Mouse (Mus musculus): Measurements from ENCODE around the gene Bcl6b. TPM values are rescaled to one million over a fixed set of nuclear protein-coding genes. Genes with fewer than 3 reads are reported as not detected.

Gene Bcl6b
- polyA plus RNA-seq, 1 experiment = 9.1 TPM

Other genes starting within 250 kb of the Bcl6b start
- gene Ctdnep1, start 248.6 kb downstream of the Bcl6b start, polyA plus RNA-seq (2012; rRNA removed) = 94.3 and 108 TPM in 2 replicates
- 60.1 and 80.3 TPM in 2 replicates for gene Elp5, start 247.3 kb downstream of the Bcl6b start, polyA plus RNA-seq (2012; rRNA removed)
- 568 and 793 TPM in 2 replicates for gene Gabarap, start 238.7 kb downstream of the Bcl6b start, polyA plus RNA-seq (2012; rRNA removed)
- gene Phf23, start 234.0 kb downstream of the Bcl6b start, polyA plus RNA-seq (2012; rRNA removed) = 22.8 and 23.2 TPM in 2 replicates
- gene Dvl2, start 229.2 kb downstream of the Bcl6b start, polyA plus RNA-seq (2012; rRNA removed) = 13.7 and 19.1 TPM in 2 replicates
- 79.9 and 96.2 TPM in 2 replicates for gene Acadvl, start 214.4 kb downstream of the Bcl6b start, polyA plus RNA-seq (2012; rRNA removed)
- gene Dlg4, start 212.9 kb downstream of the Bcl6b start, polyA plus RNA-seq (2012; rRNA removed) = 12.8 and 16.6 TPM in 2 replicates
- 0.08 and 0.72 TPM in 2 replicates for gene Asgr1, start 175.7 kb downstream of the Bcl6b start, polyA plus RNA-seq (2012; rRNA removed)
- gene Asgr2, start 137.2 kb downstream of the Bcl6b start, polyA plus RNA-seq (2012; rRNA removed) = 0.93 and 1.4 TPM in 2 replicates
- gene Mgl2, start 99.5 kb downstream of the Bcl6b start, polyA plus RNA-seq (2012; rRNA removed) = 14.1 and 33.9 TPM in 2 replicates
- 19.1 and 24.5 TPM in 2 replicates for gene Clec10a, start 73.6 kb downstream of the Bcl6b start, polyA plus RNA-seq (2012; rRNA removed)
- 30.7 and 42.7 TPM in 2 replicates for gene Slc16a11, start 17.0 kb downstream of the Bcl6b start, polyA plus RNA-seq (2012; rRNA removed)
- gene Slc16a13, start 8.7 kb downstream of the Bcl6b start, polyA plus RNA-seq (2012; rRNA removed) = 22.1 and 30.3 TPM in 2 replicates
- 61.6 and 71.7 TPM in 2 replicates for gene 0610010K14Rik, start 8.1 kb upstream of the Bcl6b start, polyA plus RNA-seq (2012; rRNA removed)
- gene Gm21988, start 10.0 kb upstream of the Bcl6b start, polyA plus RNA-seq (2012; rRNA removed) = 7.6 and 11.2 TPM in 2 replicates
- 341 and 367 TPM in 2 replicates for gene Rnasek, start 10.0 kb upstream of the Bcl6b start, polyA plus RNA-seq (2012; rRNA removed)
- gene Alox12, start 25.6 kb upstream of the Bcl6b start, polyA plus RNA-seq (2012; rRNA removed) = 26.5 and 31.6 TPM in 2 replicates
- gene Alox12e, start 92.8 kb upstream of the Bcl6b start, polyA plus RNA-seq (2012; rRNA removed) = 2.2 and 3.1 TPM in 2 replicates
- gene Alox15, start 122.2 kb upstream of the Bcl6b start, polyA plus RNA-seq (2012; rRNA removed) = 5.8 and 6.8 TPM in 2 replicates
- 15.2 and 16.4 TPM in 2 replicates for gene Pelp1, start 180.2 kb upstream of the Bcl6b start, polyA plus RNA-seq (2012; rRNA removed)
- gene Arrb2, start 202.8 kb upstream of the Bcl6b start, polyA plus RNA-seq (2012; rRNA removed) = 58.5 and 60.4 TPM in 2 replicates
- gene Med11, start 222.1 kb upstream of the Bcl6b start, polyA plus RNA-seq (2012; rRNA removed) = 19.4 and 21.9 TPM in 2 replicates
- 3.3 and 4.8 TPM in 2 replicates for gene Zmynd15, start 229.6 kb upstream of the Bcl6b start, polyA plus RNA-seq (2012; rRNA removed)
- gene Cxcl16, start 230.2 kb upstream of the Bcl6b start, polyA plus RNA-seq (2012; rRNA removed) = 15.4 and 16.9 TPM in 2 replicates